Mouse (Mus musculus) forebrain, embryonic 16.5 days (tissue): Measurements from ENCODE around the gene Lrrc8c. TPM values are rescaled to one million over a fixed set of nuclear protein-coding genes. Genes with fewer than 3 reads are reported as not detected.

Experiments
- ATAC-seq: fragments of 200-750 bp; cut with Nextera tagmentation; 2 replicates; pipeline ENCODE4 v1.8.0; 2017; ENCODE audit warnings: mild to moderate bottlenecking, moderate library complexity
- H3K27ac ChIP-seq: fragments of 300-500 bp; sonication (generic); 2 replicates; pipeline ENCODE4 v1.5.1; 2014; ENCODE audit warnings: low read length, control low read depth
- H3K27me3 ChIP-seq: fragments of 300-500 bp; sonication (generic); replicated peaks from 2 replicates; pipeline ENCODE4 v1.6.1; 2014; ENCODE audit warnings: low read length; ENCODE audit not compliant: control insufficient read depth, insufficient read depth
- H3K36me3 ChIP-seq: fragments of 300-500 bp; sonication (generic); 2 replicates; pipeline ENCODE4 v1.6.1; 2014; ENCODE audit not compliant: control insufficient read depth, insufficient read depth
- H3K4me1 ChIP-seq: fragments of 300-500 bp; sonication (generic); replicated peaks from 2 replicates; pipeline ENCODE4 v1.6.1; 2014; ENCODE audit warnings: low read length; ENCODE audit not compliant: control insufficient read depth, insufficient read depth
- H3K4me2 ChIP-seq: fragments of 300-500 bp; sonication (generic); 2 replicates; pipeline ENCODE4 v1.6.1; 2014; ENCODE audit warnings: mild to moderate bottlenecking, low read length, control low read depth
- H3K4me3 ChIP-seq: fragments of 300-500 bp; sonication (generic); replicated peaks from 2 replicates; pipeline ENCODE4 v1.5.1; 2014; ENCODE audit warnings: mild to moderate bottlenecking, low read length, control low read depth
- H3K9ac ChIP-seq: fragments of 300-500 bp; sonication (generic); replicated peaks from 2 replicates; pipeline ENCODE4 v1.6.1; 2014; ENCODE audit warnings: low read depth, low read length, control low read depth
- H3K9me3 ChIP-seq: fragments of 300-500 bp; sonication (generic); 2 replicates; pipeline ENCODE4 v1.6.1; 2016; ENCODE audit warnings: low read length; ENCODE audit not compliant: control insufficient read depth
- WGBS: fragments of 180-500 bp; shearing (Covaris S2); extraction: QIAGEN DNeasy Blood & Tissue Kit; methylation state at CpG from one replicate; pipeline ENCODE4 v1.1.7; 2014; 5-methylcytosine and 5-hydroxymethylcytosine counted together
- polyA plus RNA-seq: library from polyadenylated mRNA; unstranded; fragments of >200 nt; fragmentation: Nextera tagmentation; extraction: Ambion mirVana; gene quantifications from 2 replicates; pipeline ENCODE4 v1.2.1, GENCODE M21; 2015

The Lrrc8c gene
- polyA plus RNA-seq, 1 experiment from 2014 or later, result 12.5 TPM

DNA sequence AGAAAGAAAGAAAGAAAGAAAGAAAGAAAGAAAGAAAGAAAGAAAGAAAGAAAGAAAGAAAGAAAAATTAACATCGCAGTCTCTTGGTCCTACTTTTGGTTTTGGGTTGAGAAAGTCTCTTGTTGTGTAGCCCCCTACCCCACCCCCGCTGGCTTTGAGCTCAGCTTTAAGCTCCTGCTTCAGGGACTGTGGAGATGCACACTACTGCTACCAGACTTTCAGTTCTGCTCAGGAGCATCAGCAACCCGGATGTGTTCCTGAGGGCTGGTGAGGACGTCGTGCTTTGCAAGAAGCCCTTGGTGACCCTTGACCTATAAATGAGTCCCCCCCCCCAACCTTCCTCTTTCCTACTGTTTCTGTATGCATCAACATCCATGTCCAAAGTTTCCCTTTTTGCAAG lies 97.3 kb downstream of the Lrrc8c start:
- no peak overlapping the region for H3K4me2 ChIP-seq
- no peak for ATAC-seq
- 87% methylated on average over 5 of the region's 5 CpGs for WGBS

DNA sequence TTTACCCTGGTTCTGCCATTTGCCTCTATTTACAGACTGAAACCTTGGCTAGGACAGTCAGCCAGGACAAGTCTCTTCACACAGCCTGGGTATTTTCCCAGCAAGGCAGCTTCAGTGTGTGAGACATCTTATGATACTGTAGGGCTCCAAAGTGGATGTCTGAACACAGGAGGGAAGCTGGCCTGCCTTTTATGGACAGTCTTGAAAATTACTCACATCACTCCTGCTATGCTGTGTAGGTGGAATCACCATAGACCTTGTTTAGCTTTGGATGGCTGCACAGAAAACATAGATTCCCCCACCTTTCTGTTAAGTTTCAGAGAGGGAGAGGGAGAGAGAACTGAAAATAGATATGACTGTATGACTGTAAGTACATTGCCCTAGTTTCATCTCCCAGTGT lies 99.3 kb downstream of the Lrrc8c start:
- no peak for ATAC-seq
- Histone ChIP-seq H3K4me3 (no peak overlapping the region), H3K9me3 (no peaks in the 10 kb centered on the region), H3K9ac (no peak overlapping the region), H3K4me1 (no peaks in the 10 kb centered on the region), H3K27me3 (no peaks in the 10 kb centered on the region), H3K27ac (no peak overlapping the region), H3K36me3 (no peaks in the 10 kb centered on the region), H3K4me2 (no peak overlapping the region)

More for the DNA sequence above, 97.3 kb downstream of the Lrrc8c start:
- no peaks in the 10 kb centered on the region for H3K36me3 ChIP-seq
- no peaks in the 10 kb centered on the region for H3K4me1 ChIP-seq
- H3K27ac ChIP-seq, result no peak overlapping the region
- H3K27me3 ChIP-seq, result no peaks in the 10 kb centered on the region
- no peak overlapping the region for H3K9ac ChIP-seq
- H3K9me3 ChIP-seq, result no peaks in the 10 kb centered on the region
- H3K4me3 ChIP-seq, result no peak overlapping the region

DNA sequence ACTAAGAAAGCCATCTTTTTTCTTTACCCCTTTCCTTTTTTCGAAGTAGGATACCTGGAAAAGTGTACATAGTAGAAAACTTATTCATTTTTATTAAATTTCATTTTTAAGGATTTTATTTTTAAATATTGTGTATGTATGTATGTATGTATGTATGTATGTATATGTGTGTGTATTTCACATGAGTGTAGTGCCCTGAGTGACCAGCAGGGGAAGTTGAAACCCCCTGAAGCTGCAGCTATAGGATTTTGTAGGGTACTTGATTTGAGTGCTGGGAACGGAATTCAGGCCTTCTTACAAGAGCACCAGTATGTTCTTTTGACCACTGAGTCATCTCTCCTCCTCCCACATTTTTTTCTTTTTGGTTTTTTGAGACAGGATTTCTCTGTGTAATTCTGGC lies 100.5 kb downstream of the Lrrc8c start:
- Histone ChIP-seq H3K9me3 (no peaks in the 10 kb centered on the region), H3K4me3 (no peak overlapping the region), H3K9ac (no peak overlapping the region), H3K4me2 (no peak overlapping the region), H3K36me3 (no peaks in the 10 kb centered on the region), H3K27me3 (no peaks in the 10 kb centered on the region), H3K4me1 (no peaks in the 10 kb centered on the region), H3K27ac (no peak overlapping the region)
- WGBS, result 89% methylated on average over 2 of the region's 2 CpGs
- ATAC-seq, result no peak

DNA sequence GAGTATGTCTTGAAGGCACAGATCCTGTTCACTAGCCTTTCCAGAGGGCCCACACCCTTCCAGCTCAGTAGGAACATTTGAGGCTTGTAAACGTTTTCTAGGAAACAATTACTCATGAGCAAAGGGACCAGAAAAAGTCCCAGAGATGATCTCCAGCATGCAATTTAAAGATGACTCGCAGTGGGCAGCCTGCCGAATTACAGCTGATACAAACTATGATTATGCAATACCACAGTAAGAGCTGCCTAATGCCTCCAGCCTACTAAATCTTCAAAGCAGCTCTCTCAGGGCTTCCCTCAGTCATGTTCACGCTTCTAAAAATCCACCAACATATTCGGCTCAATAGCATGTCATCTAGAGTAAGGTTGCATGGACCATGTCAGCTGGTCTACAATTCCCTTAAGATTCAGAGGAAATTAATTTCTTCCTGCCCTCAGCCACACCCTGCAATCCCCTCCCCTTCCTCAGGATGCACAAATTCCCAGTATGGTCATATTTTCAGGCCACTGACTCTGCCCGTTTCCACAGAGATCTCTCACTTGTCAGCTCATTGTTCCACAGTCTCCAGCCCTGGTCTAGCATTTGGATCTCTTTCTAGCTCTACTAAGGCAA lies 101.4 kb downstream of the Lrrc8c start:
- ATAC-seq, result no peak
- H3K36me3 ChIP-seq, result no peaks in the 10 kb centered on the region
- no peak overlapping the region for H3K4me3 ChIP-seq
- H3K9ac ChIP-seq, result no peak overlapping the region
- no peaks in the 10 kb centered on the region for H3K27me3 ChIP-seq
- WGBS, result 85% methylated on average over 6 of the region's 6 CpGs
- no peaks in the 10 kb centered on the region for H3K4me1 ChIP-seq
- no peaks in the 10 kb centered on the region for H3K9me3 ChIP-seq
- no peak overlapping the region for H3K4me2 ChIP-seq
- no peak overlapping the region for H3K27ac ChIP-seq

DNA sequence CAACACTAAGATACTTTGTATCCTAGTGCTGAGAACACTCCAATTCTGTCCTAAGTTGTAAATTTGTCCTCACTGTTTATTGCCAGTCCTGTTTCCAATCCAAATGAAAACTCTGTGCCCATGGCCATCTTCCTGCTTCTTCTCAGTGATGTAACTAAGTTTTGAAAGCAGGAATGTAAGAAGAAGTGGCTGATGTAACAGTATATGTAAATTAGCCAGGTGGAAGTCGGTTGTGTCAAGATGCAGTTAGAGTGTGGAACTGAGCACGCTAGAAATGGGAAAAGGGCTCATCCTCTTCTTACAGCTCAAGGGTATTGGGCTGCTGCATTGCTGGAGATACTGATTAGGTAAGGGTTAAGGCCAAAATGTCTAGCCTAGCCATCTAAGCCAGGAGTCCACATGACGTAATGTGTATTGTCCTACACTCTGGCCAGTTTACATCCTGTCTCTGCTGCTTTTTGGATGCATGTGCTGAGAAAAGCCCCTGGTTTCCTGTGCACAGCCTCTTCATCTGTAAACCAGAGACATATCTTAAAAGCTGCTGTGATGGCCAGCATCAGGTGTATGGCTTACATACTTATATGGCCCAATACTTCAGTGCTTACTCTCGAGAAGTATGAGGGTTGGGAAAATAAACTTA lies 104.0 kb downstream of the Lrrc8c start:
- H3K9ac ChIP-seq, result no peak overlapping the region
- H3K4me2 ChIP-seq, result no peak overlapping the region
- whole genome bisulfite sequencing, result 74% methylated on average over 4 of the region's 4 CpGs

DNA sequence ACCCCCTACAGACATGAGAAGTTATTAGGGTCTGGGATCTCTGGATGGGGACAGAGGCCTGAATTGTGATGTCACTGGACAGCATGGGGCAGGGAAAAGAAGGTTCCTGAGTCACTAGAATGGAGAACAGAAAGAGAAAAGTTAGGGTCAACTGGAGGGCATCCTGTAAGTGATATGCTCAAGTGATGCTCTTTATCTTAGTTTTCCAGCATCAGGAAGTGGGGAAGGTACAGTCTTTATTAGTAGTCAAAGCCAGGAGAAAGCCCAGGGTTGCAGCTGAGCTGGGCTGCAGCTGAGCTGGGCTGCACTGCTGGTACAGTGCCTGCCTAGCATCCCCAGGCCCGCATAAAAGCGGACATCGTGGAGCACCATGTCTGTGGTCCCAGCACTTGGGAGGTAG lies 105.1 kb downstream of the Lrrc8c start:
- Histone ChIP-seq H3K9ac (no peak overlapping the region), H3K9me3 (no peaks in the 10 kb centered on the region), H3K27ac (no peak overlapping the region), H3K36me3 (no peaks in the 10 kb centered on the region), H3K4me2 (no peak overlapping the region), H3K4me1 (no peaks in the 10 kb centered on the region), H3K4me3 (no peak overlapping the region), H3K27me3 (no peaks in the 10 kb centered on the region)
- no peak for ATAC-seq
- WGBS, result 90% methylated on average over 3 of the region's 3 CpGs

More for the DNA sequence above, 104.0 kb downstream of the Lrrc8c start:
- H3K36me3 ChIP-seq, result no peaks in the 10 kb centered on the region
- H3K27me3 ChIP-seq, result no peaks in the 10 kb centered on the region
- no peak for ATAC-seq
- H3K9me3 ChIP-seq, result no peaks in the 10 kb centered on the region
- no peaks in the 10 kb centered on the region for H3K4me1 ChIP-seq
- H3K27ac ChIP-seq, result no peak overlapping the region
- no peak overlapping the region for H3K4me3 ChIP-seq

DNA sequence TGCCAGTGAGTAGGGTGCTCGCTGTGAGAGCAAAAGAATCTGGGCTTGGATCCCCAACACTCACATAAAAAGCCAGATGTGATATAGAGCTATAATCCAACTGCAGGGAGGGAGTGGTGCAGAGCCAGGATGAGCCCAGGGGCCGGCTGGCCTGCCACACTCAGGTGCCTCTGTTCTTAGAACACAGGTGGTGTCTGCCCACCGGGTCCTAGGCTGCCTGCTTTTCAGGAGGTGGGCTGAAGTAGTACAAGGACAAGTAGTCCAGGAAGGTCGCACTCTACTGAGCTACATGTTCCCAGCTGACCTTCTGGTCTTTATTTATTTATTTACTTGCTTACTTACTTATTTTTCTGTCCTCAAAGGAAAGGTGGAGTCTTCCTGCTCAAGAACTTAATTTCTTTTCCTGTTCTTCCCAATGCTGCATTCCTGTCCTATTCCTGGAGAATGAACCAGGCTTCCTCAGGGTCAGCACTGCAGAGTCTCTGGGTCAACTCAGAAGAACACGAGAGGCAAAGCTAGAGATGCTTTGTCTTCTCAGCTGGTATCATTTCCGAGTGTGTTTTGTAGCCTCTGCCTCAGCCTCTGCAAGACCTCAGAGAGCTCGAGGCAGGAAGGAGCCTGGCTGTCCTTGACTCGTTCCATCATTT lies 106.4 kb downstream of the Lrrc8c start:
- H3K4me1 ChIP-seq, result no peaks in the 10 kb centered on the region
- H3K4me3 ChIP-seq, result no peak overlapping the region
- H3K9ac ChIP-seq, result no peak overlapping the region
- no peak overlapping the region for H3K27ac ChIP-seq
- no peaks in the 10 kb centered on the region for H3K27me3 ChIP-seq
- 77% methylated on average over 8 of the region's 8 CpGs for WGBS
- H3K9me3 ChIP-seq, result no peaks in the 10 kb centered on the region
- no peaks in the 10 kb centered on the region for H3K36me3 ChIP-seq
- H3K4me2 ChIP-seq, result no peak overlapping the region
- ATAC-seq, result no peak

DNA sequence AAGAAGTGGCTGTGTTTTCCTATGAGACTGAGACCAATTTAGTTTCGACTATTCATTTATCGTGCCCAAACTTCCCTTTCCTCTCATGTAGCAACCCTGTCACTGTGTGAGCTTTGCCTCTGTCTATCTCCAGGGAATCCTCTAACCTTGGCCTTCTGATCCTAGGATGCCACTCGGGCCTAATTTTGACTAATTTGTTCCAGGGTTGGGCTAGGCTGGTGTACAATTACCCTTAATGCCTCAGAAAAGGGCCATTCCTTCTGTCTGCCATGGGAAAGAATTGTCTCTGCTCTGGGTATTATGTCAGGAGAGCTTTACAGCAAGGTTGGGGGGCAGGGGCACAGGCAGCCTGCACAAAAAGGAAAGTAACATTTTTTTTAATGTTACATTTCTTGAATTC lies 107.2 kb downstream of the Lrrc8c start:
- H3K4me2 ChIP-seq, result no peak overlapping the region
- no peaks in the 10 kb centered on the region for H3K36me3 ChIP-seq
- no peaks in the 10 kb centered on the region for H3K9me3 ChIP-seq
- H3K27ac ChIP-seq, result no peak overlapping the region
- no peak overlapping the region for H3K9ac ChIP-seq
- H3K4me3 ChIP-seq, result no peak overlapping the region
- 61% methylated on average over 3 of the region's 3 CpGs for WGBS
- no peak for ATAC-seq
- no peaks in the 10 kb centered on the region for H3K4me1 ChIP-seq
- no peaks in the 10 kb centered on the region for H3K27me3 ChIP-seq

DNA sequence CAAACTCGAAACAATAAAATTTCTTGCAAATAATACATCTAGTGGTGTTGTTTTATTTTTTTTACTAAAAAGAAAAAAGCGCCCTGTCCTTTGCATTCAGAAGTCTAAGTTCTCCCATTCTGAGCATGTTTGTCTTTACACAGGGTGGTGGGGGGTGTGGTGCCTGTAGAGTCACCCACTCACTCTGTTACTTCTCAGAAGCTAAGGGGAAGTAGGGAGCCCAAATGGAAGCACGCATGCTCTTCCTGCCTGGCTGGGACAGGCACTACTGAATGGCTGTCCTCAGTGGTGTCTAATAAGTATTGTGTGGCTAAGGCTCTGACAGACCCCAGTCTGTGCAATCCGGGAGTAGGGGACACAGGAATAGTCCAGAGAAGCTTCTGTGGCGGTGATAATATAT lies 107.9 kb downstream of the Lrrc8c start:
- no peaks in the 10 kb centered on the region for H3K9me3 ChIP-seq
- no peak overlapping the region for H3K4me2 ChIP-seq
- ATAC-seq, result no peak
- WGBS, result 82% methylated on average over 5 of the region's 5 CpGs
- H3K36me3 ChIP-seq, result no peaks in the 10 kb centered on the region
- no peaks in the 10 kb centered on the region for H3K4me1 ChIP-seq
- no peaks in the 10 kb centered on the region for H3K27me3 ChIP-seq
- no peak overlapping the region for H3K4me3 ChIP-seq
- no peak overlapping the region for H3K9ac ChIP-seq
- no peak overlapping the region for H3K27ac ChIP-seq
